Mouse (Mus musculus): Measurements from ENCODE around the gene Kat6b.
A peak's percentile ranks its signal among the peaks of the same experiment; 100 is the strongest.

Kat6b gene

DNA sequence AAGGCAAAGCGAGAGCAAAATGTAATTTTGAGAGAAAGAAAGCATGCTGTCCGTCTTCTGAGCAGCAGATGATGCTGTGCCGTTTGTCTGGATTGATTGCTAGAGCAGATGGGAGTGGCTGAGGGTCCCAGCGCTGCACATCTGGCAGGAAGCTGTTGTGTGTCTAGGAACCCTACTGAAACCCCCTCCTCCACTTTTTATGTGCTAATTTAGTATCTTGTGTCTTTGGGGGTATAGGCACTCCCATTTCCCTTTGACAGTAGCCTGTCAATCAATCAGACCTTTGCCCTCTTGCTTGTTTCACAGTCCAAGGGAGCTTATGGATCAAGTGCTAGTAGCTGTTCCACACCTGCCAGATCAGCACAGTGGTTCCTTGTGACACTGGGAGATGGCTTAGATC, 191.9 kb downstream of the Kat6b start:
- no peak for DNase-seq

GRCm38 (mm10) chr14:21674471-21674870, 193.2 kb downstream of the Kat6b start:
- DNase-seq = peak in 1 of 2 experiments; percentile 54

- DNase-seq = no peak
These were observed 195.0 kb downstream of the Kat6b start for GRCm38 (mm10) chr14:21676223-21676622.

GRCm38 (mm10) chr14:21678509-21679285, 197.5 kb downstream of the Kat6b start:
- peak; percentile 61 to 69 for DNase-seq

GRCm38 (mm10) chr14:21679631-21680201, 198.5 kb downstream of the Kat6b start:
- peak in 1 of 2 experiments; percentile 42 for DNase-seq

DNA sequence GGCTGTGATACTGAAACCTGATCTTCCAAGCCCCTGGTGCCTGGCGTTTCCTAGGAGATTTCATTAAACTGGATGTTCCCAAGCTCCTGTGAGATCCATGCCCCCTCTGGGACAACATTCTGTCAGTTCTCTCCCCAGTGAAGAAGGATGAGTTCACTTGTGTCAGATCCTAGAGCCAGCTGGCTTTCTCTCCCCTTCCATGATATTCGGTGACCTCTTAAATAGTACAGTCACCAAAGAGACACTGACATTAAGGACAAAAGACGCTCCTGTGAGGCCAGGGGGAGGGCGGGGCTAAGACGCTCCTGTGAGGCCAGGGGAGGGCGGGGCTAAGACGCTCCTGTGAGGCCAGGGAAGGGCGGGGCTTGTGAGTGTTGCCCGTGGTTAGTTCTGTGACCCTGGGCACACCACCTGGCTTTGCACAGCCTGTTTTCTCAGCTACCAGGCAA, 201.5 kb downstream of the Kat6b start:
- DNase-seq = peak; percentile 55 to 70

DNA sequence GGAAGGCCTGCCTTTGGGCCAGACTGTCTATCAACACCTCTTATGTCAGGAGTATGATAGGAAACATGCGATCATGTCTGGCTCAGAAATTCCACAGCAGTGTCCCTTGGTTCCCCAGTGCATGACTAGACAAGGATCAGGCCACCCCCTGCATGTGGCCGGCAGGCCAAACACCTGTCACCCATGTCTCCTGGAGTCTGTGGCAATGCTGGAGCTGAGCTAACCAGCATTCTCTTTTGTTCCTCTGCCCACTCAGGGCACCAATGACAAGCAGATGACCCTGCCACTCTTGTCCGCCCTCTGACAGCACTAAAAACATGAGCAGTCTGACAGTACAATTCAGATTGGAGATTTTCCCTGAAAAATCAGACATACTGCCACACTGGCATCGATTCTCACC, 202.6 kb downstream of the Kat6b start:
- DNase-seq = no peak

DNA sequence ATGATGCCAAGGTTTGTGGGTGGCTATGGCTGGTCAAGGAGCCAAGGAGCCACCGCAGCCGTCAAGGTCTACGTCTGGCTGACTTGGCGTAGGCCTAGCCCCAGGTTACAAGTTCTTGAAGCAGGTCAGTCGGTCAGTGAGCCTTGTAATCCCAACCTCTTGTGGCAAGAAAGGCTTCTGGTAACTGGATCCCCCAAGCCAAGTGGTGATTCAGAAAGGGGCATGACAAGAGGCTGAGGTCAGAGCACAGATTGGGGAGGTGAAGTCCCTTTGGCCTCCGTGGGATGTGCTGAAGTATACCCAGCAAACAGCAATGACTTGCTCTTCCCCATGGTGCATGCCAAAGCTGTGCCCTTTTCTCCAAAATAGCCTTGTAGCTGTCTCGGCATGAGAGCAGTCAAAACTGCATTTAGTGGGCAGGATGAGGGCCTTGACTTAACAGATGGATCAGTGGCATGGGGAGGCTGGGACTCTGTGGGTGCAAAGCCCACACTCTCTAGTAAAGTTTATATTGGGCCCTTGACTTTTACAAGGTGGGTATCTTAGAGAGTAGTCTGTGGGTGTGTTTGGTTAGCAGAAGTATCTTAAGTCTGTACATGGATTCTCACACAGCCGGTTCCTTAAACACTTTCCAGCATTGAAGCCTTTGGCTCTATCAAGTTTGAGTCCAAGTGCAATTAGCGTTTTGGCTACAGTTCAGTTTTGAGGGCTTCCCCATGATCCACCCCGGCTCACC, 204.3 kb downstream of the Kat6b start:
- no peak for DNase-seq

DNA sequence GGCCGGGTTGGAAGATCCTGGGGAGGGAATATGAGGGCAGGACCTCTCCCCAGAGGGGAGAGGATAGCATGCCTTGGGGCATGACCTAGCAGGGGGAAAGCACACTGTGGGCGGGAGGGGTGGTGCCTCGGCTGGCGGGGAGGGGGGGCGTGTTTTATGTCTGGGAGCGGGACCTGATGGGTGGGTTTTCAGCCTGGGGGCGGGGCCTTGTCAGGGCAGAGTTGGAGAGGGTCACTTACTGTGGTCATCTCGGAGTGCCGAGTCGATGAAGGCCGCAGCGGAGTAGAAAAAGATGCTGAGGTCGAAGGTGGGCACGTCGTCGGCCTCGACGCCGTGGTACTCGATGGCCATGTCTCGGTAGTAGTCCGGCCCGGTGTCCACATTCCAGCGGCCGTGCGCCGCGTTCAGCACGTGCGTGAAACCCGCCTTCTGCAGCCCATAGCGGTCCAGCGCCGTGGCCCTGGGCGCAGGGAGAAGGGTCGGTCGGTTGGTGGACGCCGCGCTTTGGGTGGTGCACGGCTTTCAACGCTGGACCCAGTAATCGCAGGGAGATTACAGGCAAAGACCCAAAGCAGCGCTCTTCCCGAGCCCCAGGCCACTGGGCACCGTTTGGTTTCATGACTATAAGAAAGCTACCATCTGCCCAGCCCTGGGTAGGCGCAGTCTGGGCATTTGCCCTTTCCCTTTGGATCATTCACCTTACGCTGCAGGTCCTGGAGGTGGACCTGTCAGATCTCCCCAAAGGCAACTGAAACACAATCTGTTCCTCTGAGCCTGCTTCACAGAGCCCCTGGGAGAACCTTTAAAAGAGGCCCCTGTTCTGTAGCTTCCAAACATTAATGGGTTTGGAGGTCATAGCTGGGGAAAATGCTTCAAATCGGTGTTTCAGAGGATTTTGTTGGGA, 205.4 kb downstream of the Kat6b start:
- DNase-seq = peak; percentile 46 to 51

DNA sequence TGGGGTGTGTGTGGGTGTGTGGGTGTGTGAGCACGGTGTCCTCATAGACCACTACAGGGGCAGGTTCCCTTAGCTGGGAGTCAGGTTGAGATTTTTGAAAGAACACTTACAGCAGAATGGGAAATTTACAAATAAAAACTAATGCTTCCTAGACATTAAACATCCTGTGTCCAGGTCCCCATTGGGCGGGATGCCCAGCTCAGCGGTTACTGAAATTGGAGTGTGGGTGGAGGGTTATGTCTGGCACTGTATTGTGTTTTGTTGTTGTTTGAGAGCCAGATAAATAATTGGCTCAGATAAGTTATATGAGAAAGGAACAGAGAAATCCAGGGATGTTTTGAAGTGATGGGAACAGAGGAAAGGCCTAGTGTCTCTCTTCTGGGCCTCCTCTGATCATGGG, 209.8 kb downstream of the Kat6b start:
- no peak for DNase-seq

- no peak for DNase-seq
These were observed 213.8 kb downstream of the Kat6b start for GRCm38 (mm10) chr14:21695020-21695419.

GRCm38 (mm10) chr14:21696186-21696830, 215.1 kb downstream of the Kat6b start:
- no peak for DNase-seq

GRCm38 (mm10) chr14:21702691-21703090, 221.5 kb downstream of the Kat6b start:
- DNase-seq = no peak

DNA sequence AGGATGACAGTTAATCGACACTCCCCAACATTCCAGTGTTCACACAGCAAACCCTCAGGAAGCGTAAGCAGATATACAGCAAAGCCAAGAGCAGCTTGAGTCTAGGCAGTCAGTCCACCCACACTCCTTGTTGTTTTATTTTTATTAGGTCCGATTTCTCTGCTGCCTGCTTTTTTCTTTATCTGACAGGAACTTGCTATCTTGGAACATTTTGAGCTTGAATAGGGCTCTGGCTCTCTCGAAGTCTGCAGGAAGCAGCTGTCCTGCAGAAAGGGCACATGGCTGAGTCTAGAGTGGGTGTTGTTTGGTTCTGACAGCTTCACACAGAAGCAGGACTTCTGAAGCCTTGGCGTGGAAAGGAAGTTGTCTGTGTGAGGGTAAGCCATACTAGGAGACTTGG, 222.0 kb downstream of the Kat6b start:
- DNase-seq = no peak

- no peak for DNase-seq
These were observed 224.2 kb downstream of the Kat6b start for GRCm38 (mm10) chr14:21705462-21705861.

- DNase-seq = peak; percentile 37 to 47
These were observed 225.7 kb downstream of the Kat6b start for GRCm38 (mm10) chr14:21706759-21707571.

DNA sequence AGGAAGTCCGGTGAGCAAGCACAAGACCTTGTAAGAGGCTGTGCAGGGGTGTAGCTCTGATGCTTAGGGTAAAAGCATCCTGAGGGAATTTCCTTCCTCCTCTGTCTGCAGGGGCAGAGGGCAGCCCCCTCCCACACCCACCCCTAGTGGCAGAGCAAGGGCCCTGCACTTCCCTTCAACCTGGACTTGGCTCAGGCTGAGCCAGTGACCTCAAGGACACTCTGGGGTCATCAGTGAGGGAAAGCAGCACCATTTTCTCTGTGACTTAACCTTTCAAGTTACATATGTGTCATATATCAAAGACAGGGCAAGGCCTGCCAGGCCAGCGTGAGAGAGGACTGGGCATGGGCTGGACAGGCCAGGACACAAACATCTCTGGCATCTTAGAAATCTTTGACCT, 228.3 kb downstream of the Kat6b start:
- no peak for DNase-seq

DNA sequence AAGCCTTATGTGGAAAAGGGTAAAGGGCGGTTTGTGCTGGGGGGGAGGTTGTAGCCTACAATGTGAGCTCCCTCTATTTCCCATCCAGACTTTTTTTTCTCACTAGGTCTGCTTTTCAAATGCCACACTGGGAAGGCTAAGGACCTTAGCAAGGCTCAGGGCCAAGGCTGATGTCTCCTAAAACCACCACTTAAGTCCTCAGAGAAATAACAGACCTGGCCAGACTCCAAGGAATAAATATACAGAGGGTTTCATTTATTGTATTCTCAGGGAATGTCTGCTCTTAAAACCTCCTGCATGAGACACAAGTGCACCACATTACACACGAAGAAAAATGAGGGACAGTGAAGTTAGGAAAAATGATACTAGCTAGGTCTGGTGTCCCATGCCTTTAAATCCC, 230.0 kb downstream of the Kat6b start:
- no peak for DNase-seq

DNA sequence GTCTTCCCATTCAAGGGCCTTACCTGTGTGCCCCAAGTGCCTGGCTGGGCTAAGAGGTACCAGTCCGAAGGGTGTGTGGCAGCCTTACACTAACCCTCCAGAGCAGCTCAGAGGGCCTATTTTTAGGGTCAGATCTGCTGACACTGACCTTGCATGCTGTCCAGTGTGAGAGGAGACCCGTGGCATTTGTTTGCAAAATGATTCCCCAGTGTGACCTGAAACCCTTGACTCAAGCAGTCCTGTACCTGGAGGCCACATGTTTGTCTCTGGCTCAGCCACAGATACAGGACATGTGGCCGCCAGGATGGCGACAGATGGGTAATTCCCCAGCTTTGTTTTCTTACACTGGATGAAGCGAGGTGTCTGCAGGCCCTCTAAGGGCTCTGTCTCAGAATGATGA, 233.3 kb downstream of the Kat6b start, which contains the start of gene Dupd1:
Gene Dupd1 (minus strand): TSS at position 91 of the 400 bp plus-strand sequence.
- no peak for DNase-seq

- peak; percentile 29 to 37 for DNase-seq
These were observed 238.6 kb downstream of the Kat6b start for GRCm38 (mm10) chr14:21719646-21720383.

All from cerebellum, postnatal 10 days (tissue).